Mouse (Mus musculus): ENCODE measurements around the gene Prr7. TPM values are rescaled to one million over a fixed set of nuclear protein-coding genes. Genes with fewer than 3 reads are reported as not detected.
A peak's percentile ranks its signal among the peaks of the same experiment; 100 is the strongest.

The Prr7 gene
- polyA plus RNA-seq, 1 experiment from 2014 or later: 6.3 TPM

GRCm38 (mm10) chr13:55507877-55508276 lies 43.8 kb downstream of the Prr7 start:
- Histone ChIP-seq H3K27me3 (ENCODE audit: control insufficient read depth, insufficient read depth, low read length) (no peaks in the 10 kb centered on the region), H3K4me1 (replicated peaks; ENCODE audit: control insufficient read depth, insufficient read depth, low read length) (peaks cover 24% of the 10 kb centered on the region), H3K9me3 (ENCODE audit: control insufficient read depth, low read length) (no peaks in the 10 kb centered on the region), H3K4me2 (replicated peaks) (no peak overlapping the region), H3K36me3 (replicated peaks; ENCODE audit: control insufficient read depth, insufficient read depth) (peaks cover 71% of the 10 kb centered on the region), H3K4me3 (replicated peaks; ENCODE audit: low read length) (no peak overlapping the region), H3K27ac (no peak overlapping the region), H3K9ac (no peak overlapping the region)
- ATAC-seq (ENCODE audit: low FRiP score) (no peak), DNase-seq (ENCODE audit: low spot score) (no peak)
- WGBS: 65% methylated on average over 11 of the region's 11 CpGs

DNA sequence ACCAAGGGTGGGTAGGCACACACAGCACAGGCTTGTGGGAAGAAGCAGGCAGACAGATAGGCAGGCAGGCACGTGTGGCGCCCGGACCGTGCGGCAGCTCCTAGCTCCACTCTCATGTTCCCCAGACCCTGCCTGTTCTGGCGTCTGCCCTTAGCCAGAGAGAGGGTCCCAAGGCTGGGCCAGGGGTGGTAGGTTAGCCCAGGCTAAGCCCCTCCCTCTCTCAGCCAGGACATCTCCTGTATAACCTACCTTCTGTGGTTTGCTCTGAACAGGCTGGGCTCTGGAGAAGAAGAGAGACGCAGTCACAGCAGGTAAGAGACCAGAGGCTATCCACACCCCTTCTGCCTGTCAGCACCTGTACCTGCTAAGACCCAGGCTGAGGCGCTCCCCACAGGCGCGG lies 44.5 kb downstream of the Prr7 start:
- H3K4me2 ChIP-seq (replicated peaks): no peak overlapping the region
- peaks cover 26% of the 10 kb centered on the region for H3K4me1 ChIP-seq (replicated peaks; ENCODE audit: control insufficient read depth, insufficient read depth, low read length)
- H3K9me3 ChIP-seq (ENCODE audit: control insufficient read depth, low read length): no peaks in the 10 kb centered on the region
- ATAC-seq (ENCODE audit: low FRiP score) (no peak), DNase-seq (ENCODE audit: low spot score) (no peak)
- WGBS: 94% methylated on average over 10 of the region's 10 CpGs
- H3K36me3 ChIP-seq (replicated peaks; ENCODE audit: control insufficient read depth, insufficient read depth): peaks cover 65% of the 10 kb centered on the region
- no peak overlapping the region for H3K27ac ChIP-seq
- H3K4me3 ChIP-seq (replicated peaks; ENCODE audit: low read length): no peak overlapping the region
- H3K27me3 ChIP-seq (ENCODE audit: control insufficient read depth, insufficient read depth, low read length): no peaks in the 10 kb centered on the region
- H3K9ac ChIP-seq: no peak overlapping the region

DNA sequence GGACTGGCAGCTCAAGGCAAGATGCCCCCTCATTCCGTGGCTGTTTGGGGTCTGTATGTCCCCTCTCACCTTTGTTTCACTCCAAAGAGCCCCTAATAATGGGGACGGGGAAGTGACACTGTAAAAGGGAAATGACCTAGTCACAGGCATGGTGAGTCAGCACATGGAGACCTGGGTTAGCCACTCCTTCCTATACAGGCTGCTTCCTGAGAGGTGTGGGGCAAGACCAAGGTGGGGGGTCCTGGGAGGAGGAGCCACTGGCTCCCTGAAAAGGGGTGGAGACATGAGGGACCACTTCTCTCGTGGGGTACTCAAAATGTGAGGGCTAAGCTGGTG lies 46.2 kb downstream of the Prr7 start:
- no peak for ATAC-seq (ENCODE audit: low FRiP score)
- peak overlapping the region; percentile 59; the same call in 1 of the 2 replicates for H3K27ac ChIP-seq
- no peak overlapping the region for H3K4me3 ChIP-seq (replicated peaks; ENCODE audit: low read length)
- H3K4me2 ChIP-seq (replicated peaks): peak overlapping the region; percentile 78; the same call in 1 of the 2 replicates
- peaks cover 47% of the 10 kb centered on the region for H3K36me3 ChIP-seq (replicated peaks; ENCODE audit: control insufficient read depth, insufficient read depth)
- H3K9ac ChIP-seq: peak overlapping the region; percentile 39; the same call in 1 of the 2 replicates
- H3K9me3 ChIP-seq (ENCODE audit: control insufficient read depth, low read length): no peaks in the 10 kb centered on the region
- H3K27me3 ChIP-seq (ENCODE audit: control insufficient read depth, insufficient read depth, low read length): no peaks in the 10 kb centered on the region
- WGBS: 39% methylated on average over 3 of the region's 3 CpGs
- peaks cover 31% of the 10 kb centered on the region for H3K4me1 ChIP-seq (replicated peaks; ENCODE audit: control insufficient read depth, insufficient read depth, low read length)
- DNase-seq (ENCODE audit: low spot score): no peak

- Histone ChIP-seq H3K27me3 (ENCODE audit: control insufficient read depth, insufficient read depth, low read length) (no peaks in the 10 kb centered on the region), H3K9me3 (ENCODE audit: control insufficient read depth, low read length) (no peaks in the 10 kb centered on the region), H3K36me3 (replicated peaks; ENCODE audit: control insufficient read depth, insufficient read depth) (peaks cover 41% of the 10 kb centered on the region), H3K4me2 (replicated peaks) (peak overlapping the region; percentile 78), H3K4me1 (replicated peaks; ENCODE audit: control insufficient read depth, insufficient read depth, low read length) (peaks cover 31% of the 10 kb centered on the region), H3K4me3 (replicated peaks; ENCODE audit: low read length) (peak overlapping the region; percentile 6; the same call in 1 of the 2 replicates), H3K9ac (peak overlapping the region; percentile 39), H3K27ac (peak overlapping the region; percentile 74)
- DNase-seq (ENCODE audit: low spot score): peak; percentile 59
- 18% methylated on average over 6 of the region's 6 CpGs for WGBS
- ATAC-seq (ENCODE audit: low FRiP score): peak; percentile 42; the same call in 1 of the 2 replicates
Observed at GRCm38 (mm10) chr13:55510668-55511491, 46.8 kb downstream of the Prr7 start.

DNA sequence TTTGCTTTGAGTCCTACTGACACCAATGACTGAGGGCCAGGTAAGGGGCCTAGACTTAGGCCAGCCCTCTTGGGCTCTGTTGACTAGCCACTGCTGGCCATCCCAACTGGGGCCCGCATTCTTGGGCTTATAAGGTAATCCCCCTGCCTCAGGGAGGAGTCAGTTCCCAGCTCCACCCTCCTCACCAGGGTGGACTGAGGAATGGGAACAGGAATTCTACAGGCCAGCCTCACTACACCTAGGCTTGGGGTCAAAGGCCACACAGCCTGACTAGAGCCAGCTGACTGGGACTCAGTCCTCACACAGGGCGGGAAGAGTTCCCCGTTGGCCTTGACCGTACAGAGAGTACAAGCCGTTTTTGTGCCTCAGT lies 47.4 kb downstream of the Prr7 start:
- ATAC-seq (ENCODE audit: low FRiP score) (no peak), DNase-seq (ENCODE audit: low spot score) (no peak)
- no peaks in the 10 kb centered on the region for H3K27me3 ChIP-seq (ENCODE audit: control insufficient read depth, insufficient read depth, low read length)
- H3K9me3 ChIP-seq (ENCODE audit: control insufficient read depth, low read length): no peaks in the 10 kb centered on the region
- peaks cover 31% of the 10 kb centered on the region for H3K4me1 ChIP-seq (replicated peaks; ENCODE audit: control insufficient read depth, insufficient read depth, low read length)
- peak overlapping the region; percentile 78 for H3K4me2 ChIP-seq (replicated peaks)
- H3K27ac ChIP-seq: peak overlapping the region; percentile 74; the same call in 1 of the 2 replicates
- H3K4me3 ChIP-seq (replicated peaks; ENCODE audit: low read length): peak overlapping the region; percentile 6; the same call in 1 of the 2 replicates
- WGBS: 64% methylated on average over 5 of the region's 5 CpGs
- H3K9ac ChIP-seq: peak overlapping the region; percentile 39
- H3K36me3 ChIP-seq (replicated peaks; ENCODE audit: control insufficient read depth, insufficient read depth): peaks cover 35% of the 10 kb centered on the region

DNA sequence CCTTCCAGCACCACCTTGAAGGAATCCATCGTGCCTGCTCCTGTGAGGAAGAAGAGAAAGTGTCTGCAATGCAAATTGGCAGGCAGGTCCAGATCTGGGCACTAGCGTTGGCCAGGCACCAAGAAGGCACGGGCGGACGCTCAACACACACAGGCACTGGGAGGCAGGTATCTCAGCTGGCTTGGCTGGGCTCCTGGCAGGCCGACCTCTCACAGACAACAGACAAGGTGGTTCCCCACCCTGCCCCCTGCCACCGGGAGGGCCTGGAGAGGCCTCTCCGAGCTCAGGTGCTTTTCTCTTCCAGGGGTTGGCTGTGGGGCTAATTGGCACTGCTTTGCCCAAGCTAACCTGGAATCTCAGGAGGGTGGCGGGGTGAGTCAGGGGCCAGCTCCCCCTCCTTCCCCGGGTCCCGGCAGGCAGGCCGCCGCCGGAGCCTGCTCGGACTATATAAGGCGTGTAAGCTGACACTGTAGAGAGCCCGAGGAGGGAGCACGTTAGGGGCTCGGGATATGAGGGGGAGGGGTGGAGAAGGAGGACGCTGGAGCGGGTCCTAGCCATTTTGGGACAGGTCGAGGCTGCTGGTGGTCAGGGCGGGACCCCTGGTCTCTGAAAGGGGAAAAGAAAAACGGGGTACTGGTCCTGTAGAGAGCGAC lies 48.4 kb downstream of the Prr7 start:
- H3K36me3 ChIP-seq (replicated peaks; ENCODE audit: control insufficient read depth, insufficient read depth): peaks cover 25% of the 10 kb centered on the region
- 1% methylated on average over 25 of the region's 25 CpGs for WGBS
- H3K4me2 ChIP-seq (replicated peaks): peak overlapping the region; percentile 78
- peak overlapping the region; percentile 86 for H3K27ac ChIP-seq
- H3K4me1 ChIP-seq (replicated peaks; ENCODE audit: control insufficient read depth, insufficient read depth, low read length): peaks cover 31% of the 10 kb centered on the region
- no peak for DNase-seq (ENCODE audit: low spot score)
- no peaks in the 10 kb centered on the region for H3K9me3 ChIP-seq (ENCODE audit: control insufficient read depth, low read length)
- H3K9ac ChIP-seq: peak overlapping the region; percentile 93
- H3K27me3 ChIP-seq (ENCODE audit: control insufficient read depth, insufficient read depth, low read length): no peaks in the 10 kb centered on the region
- peak; percentile 32 for ATAC-seq (ENCODE audit: low FRiP score)
- peak overlapping the region; percentile 85 for H3K4me3 ChIP-seq (replicated peaks; ENCODE audit: low read length)

DNA sequence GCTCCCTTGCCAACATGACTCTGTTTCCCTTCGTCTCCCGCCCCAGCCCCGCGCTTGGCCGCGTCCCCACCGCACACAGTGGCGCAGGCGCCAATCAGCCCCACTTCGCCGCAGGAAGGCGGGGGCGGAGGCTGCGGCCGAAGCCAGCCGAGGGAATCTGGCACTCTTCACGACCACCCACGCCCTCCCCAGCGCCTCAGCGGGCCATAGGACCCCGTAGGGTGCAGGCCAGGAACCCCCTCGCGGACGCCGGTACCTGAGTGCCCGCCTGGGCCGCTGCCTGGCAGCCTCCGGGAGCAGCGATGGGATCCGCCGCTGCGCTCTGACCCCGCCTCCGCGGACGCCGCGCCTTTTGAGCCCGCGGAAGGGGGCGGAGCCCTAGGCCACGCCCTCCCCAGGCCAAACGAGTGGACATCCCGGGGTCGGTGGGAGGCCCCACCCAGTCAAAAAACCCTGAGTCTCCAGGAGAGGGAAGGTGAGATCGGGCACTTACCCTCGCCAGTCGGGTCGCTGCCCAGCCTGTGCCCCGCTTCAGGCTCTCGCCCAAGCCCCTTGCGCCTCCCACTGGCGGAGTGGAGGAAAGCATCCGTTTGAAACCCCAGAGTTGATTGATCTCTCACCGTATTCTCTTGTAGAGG lies 49.2 kb downstream of the Prr7 start, which contains the start of gene Pdlim7:
Pdlim7 (minus strand) TSS at position 566 of the 638 bp plus-strand sequence.
- ATAC-seq (ENCODE audit: low FRiP score) (peak; percentile 79), DNase-seq (ENCODE audit: low spot score) (peak; percentile 82)
- H3K4me1 ChIP-seq (replicated peaks; ENCODE audit: control insufficient read depth, insufficient read depth, low read length): peaks cover 31% of the 10 kb centered on the region
- H3K9ac ChIP-seq: peak within 1 kb of the TSS; percentile 93
- WGBS: under 1% methylated on average over 53 of the region's 55 CpGs
- peaks cover 18% of the 10 kb centered on the region for H3K36me3 ChIP-seq (replicated peaks; ENCODE audit: control insufficient read depth, insufficient read depth)
- peak within 1 kb of the TSS; percentile 78 for H3K4me2 ChIP-seq (replicated peaks)
- H3K27ac ChIP-seq: peak within 1 kb of the TSS; percentile 86
- peak within 1 kb of the TSS; percentile 85 for H3K4me3 ChIP-seq (replicated peaks; ENCODE audit: low read length)
- no peaks in the 10 kb centered on the region for H3K27me3 ChIP-seq (ENCODE audit: control insufficient read depth, insufficient read depth, low read length)
- no peaks in the 10 kb centered on the region for H3K9me3 ChIP-seq (ENCODE audit: control insufficient read depth, low read length)

GRCm38 (mm10) chr13:55513828-55514227 lies 49.8 kb downstream of the Prr7 start:
- peaks cover 31% of the 10 kb centered on the region for H3K4me1 ChIP-seq (replicated peaks; ENCODE audit: control insufficient read depth, insufficient read depth, low read length)
- no peak for DNase-seq (ENCODE audit: low spot score)
- H3K9me3 ChIP-seq (ENCODE audit: control insufficient read depth, low read length): no peaks in the 10 kb centered on the region
- WGBS: 39% methylated on average over 9 of the region's 9 CpGs
- H3K27me3 ChIP-seq (ENCODE audit: control insufficient read depth, insufficient read depth, low read length): no peaks in the 10 kb centered on the region
- peak overlapping the region; percentile 78 for H3K4me2 ChIP-seq (replicated peaks)
- peak overlapping the region; percentile 93 for H3K9ac ChIP-seq
- H3K36me3 ChIP-seq (replicated peaks; ENCODE audit: control insufficient read depth, insufficient read depth): peaks cover 12% of the 10 kb centered on the region
- H3K4me3 ChIP-seq (replicated peaks; ENCODE audit: low read length): peak overlapping the region; percentile 85
- no peak for ATAC-seq (ENCODE audit: low FRiP score)
- H3K27ac ChIP-seq: peak overlapping the region; percentile 86; the same call in 1 of the 2 replicates

DNA sequence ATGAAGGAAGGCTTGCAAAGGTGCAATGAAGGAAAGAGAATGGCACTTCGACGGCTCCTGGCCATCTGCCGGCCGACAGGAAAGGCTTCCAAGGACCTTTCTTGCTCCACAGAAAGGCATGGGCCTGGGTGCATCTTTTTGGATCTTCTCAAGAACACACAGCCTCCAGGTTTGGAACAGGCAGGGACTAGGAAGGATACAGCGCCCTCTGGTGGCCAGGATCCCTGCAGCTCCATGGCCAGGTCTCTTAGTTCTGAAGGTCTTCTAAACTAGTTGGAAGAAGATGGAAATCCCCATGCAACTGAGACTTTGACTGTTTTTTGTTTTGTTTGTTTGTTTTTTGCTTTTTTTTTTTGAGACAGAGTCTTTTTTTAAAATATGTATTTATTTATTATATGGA lies 52.9 kb downstream of the Prr7 start:
- Histone ChIP-seq H3K36me3 (replicated peaks; ENCODE audit: control insufficient read depth, insufficient read depth) (no peaks in the 10 kb centered on the region), H3K27me3 (ENCODE audit: control insufficient read depth, insufficient read depth, low read length) (no peaks in the 10 kb centered on the region), H3K4me1 (replicated peaks; ENCODE audit: control insufficient read depth, insufficient read depth, low read length) (peaks cover 14% of the 10 kb centered on the region), H3K4me3 (replicated peaks; ENCODE audit: low read length) (no peak overlapping the region), H3K9me3 (ENCODE audit: control insufficient read depth, low read length) (no peaks in the 10 kb centered on the region), H3K9ac (no peak overlapping the region), H3K27ac (no peak overlapping the region), H3K4me2 (replicated peaks) (no peak overlapping the region)
- ATAC-seq (ENCODE audit: low FRiP score): no peak
- DNase-seq (ENCODE audit: low spot score): peak; percentile 91
- WGBS: 6% methylated on average over 5 of the region's 5 CpGs
